Mouse (Mus musculus) hindbrain, embryonic 15.5 days (tissue): ENCODE results near the gene Ganc. TPM values are rescaled to one million over a fixed set of nuclear protein-coding genes. Genes with fewer than 3 reads are reported as not detected.

Experiments
- ATAC-seq: fragments of 200-750 bp; cut with Nextera tagmentation; 2 replicates; pipeline ENCODE4 v1.8.0; 2017; ENCODE audit warnings: low read depth, moderate number of reproducible peaks, moderate TSS enrichment; ENCODE audit not compliant: low FRiP score
- H3K27ac ChIP-seq: fragments of 300-500 bp; sonication (generic); replicated peaks from 2 replicates; pipeline ENCODE4 v1.5.1; 2015; ENCODE audit warnings: mild to moderate bottlenecking, inconsistent platforms
- H3K27me3 ChIP-seq: fragments of 300-500 bp; sonication (generic); 2 replicates; pipeline ENCODE4 v1.6.1; 2015; ENCODE audit warnings: control low read depth, inconsistent platforms
- H3K36me3 ChIP-seq: fragments of 300-500 bp; sonication (generic); 2 replicates; pipeline ENCODE4 v1.6.1; 2015; ENCODE audit warnings: control low read depth, inconsistent platforms
- H3K4me1 ChIP-seq: fragments of 300-500 bp; sonication (generic); replicated peaks from 2 replicates; pipeline ENCODE4 v1.6.1; 2015; ENCODE audit warnings: control low read depth, inconsistent platforms
- H3K4me2 ChIP-seq: fragments of 300-500 bp; sonication (generic); 2 replicates; pipeline ENCODE4 v1.6.1; 2015; ENCODE audit warnings: moderate library complexity, mild to moderate bottlenecking, inconsistent platforms
- H3K4me3 ChIP-seq: fragments of 300-500 bp; sonication (generic); 2 replicates; pipeline ENCODE4 v1.5.1; 2015; ENCODE audit warnings: mild to moderate bottlenecking, inconsistent platforms
- H3K9ac ChIP-seq: fragments of 300-500 bp; sonication (generic); 2 replicates; pipeline ENCODE4 v1.6.1; 2015; ENCODE audit warnings: inconsistent platforms
- H3K9me3 ChIP-seq: fragments of 300-500 bp; sonication (generic); 2 replicates; pipeline ENCODE4 v1.6.1; 2016; ENCODE audit warnings: control low read depth, inconsistent platforms
- WGBS: fragments of 180-500 bp; shearing (Covaris S2); methylation state at CpG from one replicate; pipeline ENCODE4 v1.1.7; 2015; 5-methylcytosine and 5-hydroxymethylcytosine counted together
- polyA plus RNA-seq: library from polyadenylated mRNA; unstranded; fragments of >200 nt; fragmentation: Nextera tagmentation; extraction: Ambion mirVana; gene quantifications from 2 replicates; pipeline ENCODE4 v1.2.1, GENCODE M21; 2015

The Ganc gene
- polyA plus RNA-seq, 1 experiment from 2014 or later: 11.1 TPM

DNA sequence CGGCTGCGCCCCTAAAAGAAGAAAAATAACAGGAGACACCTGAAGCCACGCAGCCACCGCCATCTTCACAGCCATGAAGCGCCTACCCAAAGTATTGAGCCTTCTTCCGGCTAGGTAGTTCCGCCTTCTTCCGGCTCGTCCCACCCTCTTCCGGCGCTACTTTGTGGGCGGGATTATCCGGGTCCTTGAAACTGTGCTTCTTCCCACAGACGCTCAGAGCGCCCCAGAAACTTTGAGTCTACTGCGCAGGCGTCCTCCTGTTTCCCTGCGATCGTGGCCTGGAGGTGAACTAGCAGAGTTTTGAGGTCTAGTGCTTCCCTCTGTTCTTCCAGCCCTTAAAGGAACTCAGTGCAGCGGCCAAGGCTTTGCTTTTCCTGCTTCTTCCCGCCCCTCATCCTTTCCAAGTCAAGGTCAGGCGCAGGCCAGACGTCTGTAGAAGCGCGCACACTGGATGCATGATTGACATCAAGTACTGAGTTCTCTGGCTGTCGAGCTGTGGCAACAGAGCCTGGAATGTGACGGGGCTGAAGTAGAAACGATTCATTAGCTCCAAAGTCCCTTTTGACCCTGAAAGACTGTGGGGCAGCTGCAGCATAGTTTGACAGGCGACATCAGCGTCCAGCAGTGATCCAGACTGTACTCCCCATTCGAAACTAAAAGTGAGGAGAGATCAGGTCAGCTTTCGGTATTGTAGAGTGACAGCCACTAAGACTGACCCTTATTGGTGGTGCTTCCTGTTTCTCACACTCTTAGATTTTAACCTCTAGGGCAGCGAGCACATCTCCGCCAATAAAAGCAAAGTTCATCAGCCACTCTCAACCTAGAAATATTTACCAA lies 508 bp downstream of the Ganc start, which contains the start of gene Tmem87a:
Gene Tmem87a (minus strand): TSS at position 128 of the 837 bp plus-strand sequence.
- Histone ChIP-seq H3K27me3 (no peaks in the 10 kb centered on the region), H3K4me2 (peak within 1 kb of the TSS; percentile 69), H3K4me3 (peak within 1 kb of the TSS; percentile 90), H3K9ac (peak within 1 kb of the TSS; percentile 77), H3K4me1 (peaks cover 29% of the 10 kb centered on the region), H3K27ac (peak within 1 kb of the TSS; percentile 92), H3K9me3 (no peaks in the 10 kb centered on the region), H3K36me3 (no peaks in the 10 kb centered on the region)
- WGBS: under 1% methylated on average over 34 of the region's 34 CpGs
- peak; percentile 100 for ATAC-seq

DNA sequence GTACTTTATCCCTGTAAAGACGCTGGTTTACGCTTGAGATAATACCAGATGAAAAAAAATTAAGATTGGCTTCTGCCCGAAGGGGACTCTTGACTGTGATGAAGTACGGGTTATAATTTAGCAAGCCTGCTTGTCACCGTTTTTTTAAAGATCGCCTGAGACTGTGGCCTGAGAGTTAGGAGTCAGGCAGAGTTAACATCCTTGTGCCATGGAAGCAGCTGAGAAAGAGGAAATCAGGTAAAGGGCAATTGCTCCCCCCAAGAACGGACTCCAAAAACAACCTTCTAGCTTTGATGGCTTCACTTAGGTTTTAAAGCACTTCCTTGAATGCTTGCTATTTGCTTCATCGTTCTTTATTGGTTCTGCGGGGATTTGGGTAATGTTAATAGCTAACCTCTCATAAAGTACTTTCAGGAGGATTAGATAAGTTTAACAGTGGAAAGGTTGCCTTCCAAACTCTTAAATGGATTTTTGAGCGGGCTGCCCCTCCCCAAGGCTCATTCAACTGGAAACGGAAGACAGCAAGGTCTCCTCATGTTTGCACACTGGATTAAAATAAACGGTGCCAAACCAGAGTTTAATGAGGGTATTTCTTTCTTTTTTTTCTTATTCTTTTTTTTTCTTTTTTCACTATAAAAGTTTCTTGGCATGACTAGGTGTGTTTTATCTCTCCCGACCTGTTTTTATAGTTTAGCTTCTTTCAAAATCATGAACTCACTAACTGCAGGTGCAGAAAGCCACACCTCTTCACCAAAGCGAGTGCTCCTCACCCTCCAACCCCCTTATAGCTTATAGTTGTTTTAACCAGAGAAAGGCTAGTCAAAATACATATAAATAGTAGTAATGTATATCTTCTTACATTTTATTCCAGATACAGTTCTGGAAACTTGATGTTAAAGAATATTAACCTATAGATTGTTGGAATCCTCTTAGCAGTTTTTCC lies 1.4 kb downstream of the Ganc start:
- Histone ChIP-seq H3K4me1 (peaks cover 29% of the 10 kb centered on the region), H3K9me3 (no peaks in the 10 kb centered on the region), H3K27me3 (no peaks in the 10 kb centered on the region), H3K9ac (peak overlapping the region; percentile 77), H3K36me3 (no peaks in the 10 kb centered on the region), H3K4me2 (peak overlapping the region; percentile 62), H3K27ac (peak overlapping the region; percentile 92), H3K4me3 (peak overlapping the region; percentile 90)
- WGBS: 40% methylated on average over 14 of the region's 14 CpGs
- no peak for ATAC-seq

DNA sequence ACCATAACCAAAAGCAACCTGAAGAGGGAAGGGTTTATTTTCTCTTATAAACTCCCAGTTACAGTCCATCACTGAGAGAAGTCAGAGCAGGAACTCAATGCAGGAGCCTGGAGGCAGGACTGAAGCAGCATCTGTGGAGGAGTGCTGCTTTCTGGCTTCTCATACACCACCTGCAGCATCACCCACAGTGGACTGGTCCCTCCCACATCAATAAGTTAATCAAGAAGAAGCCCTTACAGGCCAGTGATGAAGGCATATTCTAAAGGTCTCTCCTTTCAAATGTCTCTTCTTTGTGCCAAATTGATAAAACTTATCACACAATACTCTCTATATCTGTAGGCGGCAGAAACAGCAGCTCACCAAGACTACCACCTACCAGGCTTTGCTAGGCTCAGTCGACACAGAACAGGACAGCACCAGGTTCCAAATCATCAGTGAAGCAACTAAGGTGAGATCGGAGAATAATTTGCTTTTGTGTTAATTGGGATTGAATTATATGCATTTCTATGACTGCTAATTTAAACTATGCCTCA lies 7.5 kb downstream of the Ganc start:
- Histone ChIP-seq H3K4me1 (no peaks in the 10 kb centered on the region), H3K9me3 (no peaks in the 10 kb centered on the region), H3K4me2 (no peak overlapping the region), H3K9ac (no peak overlapping the region), H3K27ac (no peak overlapping the region), H3K27me3 (no peaks in the 10 kb centered on the region), H3K36me3 (0 out of 2 replicates have a peak, but pooled peaks cover 4% of the 10 kb centered on the region), H3K4me3 (no peak overlapping the region)
- WGBS: 92% methylated on average over 3 of the region's 3 CpGs
- ATAC-seq: no peak

DNA sequence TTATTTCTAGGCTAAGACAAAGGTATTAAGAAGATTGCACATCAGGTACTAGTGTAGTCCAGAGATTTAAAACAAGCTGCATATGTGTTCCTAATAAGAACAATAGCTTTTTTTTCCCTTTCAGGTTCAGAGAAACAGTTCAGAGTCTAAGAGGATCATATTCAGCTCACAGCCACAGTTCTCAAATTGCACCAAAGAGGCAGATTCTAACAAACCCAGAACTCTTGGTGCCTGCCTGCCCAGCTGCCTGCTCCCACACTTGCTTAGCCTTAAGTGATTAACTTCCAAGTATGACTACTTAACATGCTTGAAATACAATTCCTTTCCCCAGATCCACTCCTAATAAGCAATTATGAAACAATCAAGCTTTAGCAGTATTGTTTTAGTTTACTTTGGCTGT lies 10.4 kb downstream of the Ganc start:
- no peak overlapping the region for H3K4me3 ChIP-seq
- no peak overlapping the region for H3K9ac ChIP-seq
- H3K36me3 ChIP-seq: 0 out of 2 replicates have a peak, but pooled peaks cover 4% of the 10 kb centered on the region
- no peak overlapping the region for H3K27ac ChIP-seq
- no peaks in the 10 kb centered on the region for H3K9me3 ChIP-seq
- ATAC-seq: no peak
- H3K4me1 ChIP-seq: no peaks in the 10 kb centered on the region
- no peaks in the 10 kb centered on the region for H3K27me3 ChIP-seq
- no peak overlapping the region for H3K4me2 ChIP-seq

DNA sequence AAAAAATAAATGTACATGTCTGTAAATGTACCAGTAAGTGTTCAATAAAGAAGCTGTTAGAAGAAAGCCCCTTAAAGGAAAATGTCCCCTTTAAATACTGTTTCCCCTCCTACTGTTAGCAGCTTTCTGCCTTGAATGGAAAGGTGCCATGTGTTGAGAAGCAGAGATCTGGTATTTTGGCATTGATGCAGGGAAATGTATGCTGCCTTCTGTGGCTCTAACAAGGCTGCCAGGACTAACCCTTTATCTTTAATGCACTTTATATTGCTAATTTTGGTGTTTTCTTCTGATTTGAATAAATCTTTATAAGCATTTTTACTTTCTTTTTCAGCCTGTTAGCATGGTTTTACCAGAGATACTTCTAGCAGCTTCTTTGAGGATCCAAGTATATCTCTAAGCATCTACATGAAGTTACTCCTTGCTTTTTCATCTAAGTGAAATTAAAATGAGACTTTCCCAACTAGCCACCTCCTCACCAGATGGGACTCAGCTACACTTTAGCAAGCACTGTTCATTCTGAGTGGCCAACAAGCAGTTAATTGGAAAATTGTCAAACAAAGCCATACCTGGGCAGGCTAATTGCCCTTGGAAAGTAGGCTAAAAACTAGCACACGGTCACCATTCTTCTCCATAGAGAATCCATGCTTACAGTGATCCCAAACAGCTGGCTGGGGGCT lies 11.2 kb downstream of the Ganc start:
- Histone ChIP-seq H3K36me3 (0 out of 2 replicates have a peak, but pooled peaks cover 4% of the 10 kb centered on the region), H3K27me3 (no peaks in the 10 kb centered on the region), H3K9ac (no peak overlapping the region), H3K9me3 (no peaks in the 10 kb centered on the region), H3K4me3 (no peak overlapping the region), H3K4me2 (no peak overlapping the region), H3K27ac (no peak overlapping the region), H3K4me1 (no peaks in the 10 kb centered on the region)
- no peak for ATAC-seq
- 76% methylated on average over 1 of the region's 1 CpGs for WGBS

DNA sequence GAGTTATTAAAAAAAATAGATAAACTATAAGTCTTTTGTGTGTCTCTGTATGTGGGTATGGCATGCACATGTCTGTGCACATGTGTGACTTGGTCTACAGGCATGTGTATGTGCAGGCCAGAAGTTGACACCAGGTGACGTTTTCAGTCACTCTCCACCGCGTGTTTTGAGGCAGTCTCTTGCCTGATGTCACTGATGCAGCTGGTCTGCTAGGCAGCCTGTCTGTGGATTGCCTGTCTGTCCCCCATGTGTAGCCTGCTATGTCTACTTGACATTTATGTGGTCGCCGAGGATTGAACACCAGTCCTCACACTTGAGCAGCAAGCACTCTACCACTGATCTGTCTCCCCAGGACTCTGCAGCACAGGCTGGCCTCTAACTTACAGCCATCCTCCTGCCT lies 20.7 kb downstream of the Ganc start:
- H3K4me3 ChIP-seq: no peak overlapping the region
- no peak overlapping the region for H3K27ac ChIP-seq
- no peak overlapping the region for H3K9ac ChIP-seq
- 0 out of 2 replicates have a peak, but pooled peaks cover 3% of the 10 kb centered on the region for H3K36me3 ChIP-seq
- H3K9me3 ChIP-seq: no peaks in the 10 kb centered on the region
- no peaks in the 10 kb centered on the region for H3K4me1 ChIP-seq
- 93% methylated on average over 5 of the region's 5 CpGs for WGBS
- no peak overlapping the region for H3K4me2 ChIP-seq
- H3K27me3 ChIP-seq: no peaks in the 10 kb centered on the region
- no peak for ATAC-seq

DNA sequence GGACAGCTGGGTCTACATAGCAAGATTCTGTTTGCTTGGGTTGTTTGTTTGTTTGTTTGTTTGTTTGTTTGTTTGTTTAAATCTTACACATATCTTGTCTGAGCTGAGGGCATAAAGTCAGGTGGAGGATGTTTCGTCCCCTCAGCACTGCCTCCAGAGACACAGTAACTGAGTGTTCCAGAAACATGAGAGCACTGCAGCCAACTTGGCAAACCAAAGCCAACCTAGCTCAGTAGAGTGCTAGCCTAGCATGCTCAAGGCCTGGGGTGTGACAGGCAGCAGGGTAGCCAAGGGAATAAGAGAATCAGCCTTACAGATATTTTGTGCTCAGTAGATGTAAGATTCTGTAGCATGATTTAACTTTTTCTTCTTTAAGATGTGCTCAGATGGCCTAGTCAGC lies 40.8 kb downstream of the Ganc start:
- ATAC-seq: no peak
- H3K4me3 ChIP-seq: no peak overlapping the region
- WGBS: 93% methylated on average over 1 of the region's 1 CpGs
- no peak overlapping the region for H3K27ac ChIP-seq
- H3K4me1 ChIP-seq: no peaks in the 10 kb centered on the region
- H3K9me3 ChIP-seq: no peaks in the 10 kb centered on the region
- H3K36me3 ChIP-seq: no peaks in the 10 kb centered on the region
- no peak overlapping the region for H3K4me2 ChIP-seq
- H3K9ac ChIP-seq: no peak overlapping the region
- H3K27me3 ChIP-seq: no peaks in the 10 kb centered on the region

DNA sequence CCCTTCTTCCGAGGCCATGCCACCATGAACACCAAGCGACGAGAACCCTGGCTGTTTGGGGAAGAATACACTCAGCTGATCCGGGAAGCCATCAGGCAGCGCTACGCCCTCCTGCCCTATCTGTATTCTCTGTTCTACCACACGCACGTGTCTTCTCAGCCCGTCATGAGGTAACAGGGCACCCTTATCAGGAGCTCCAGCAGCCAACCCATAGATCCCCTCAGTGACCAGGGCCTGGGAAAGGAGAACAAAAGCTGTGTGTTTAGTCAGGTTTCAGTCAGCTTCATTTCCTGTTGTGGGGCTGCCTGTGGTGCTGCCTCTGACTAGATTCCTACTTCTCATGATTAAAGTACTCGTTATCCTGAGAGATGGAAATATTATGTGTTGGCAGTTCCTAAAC lies 42.7 kb downstream of the Ganc start:
- Histone ChIP-seq H3K4me2 (no peak overlapping the region), H3K4me3 (no peak overlapping the region), H3K9me3 (no peaks in the 10 kb centered on the region), H3K27ac (no peak overlapping the region), H3K9ac (no peak overlapping the region), H3K27me3 (no peaks in the 10 kb centered on the region), H3K36me3 (no peaks in the 10 kb centered on the region), H3K4me1 (no peaks in the 10 kb centered on the region)
- WGBS: 86% methylated on average over 10 of the region's 10 CpGs
- no peak for ATAC-seq

DNA sequence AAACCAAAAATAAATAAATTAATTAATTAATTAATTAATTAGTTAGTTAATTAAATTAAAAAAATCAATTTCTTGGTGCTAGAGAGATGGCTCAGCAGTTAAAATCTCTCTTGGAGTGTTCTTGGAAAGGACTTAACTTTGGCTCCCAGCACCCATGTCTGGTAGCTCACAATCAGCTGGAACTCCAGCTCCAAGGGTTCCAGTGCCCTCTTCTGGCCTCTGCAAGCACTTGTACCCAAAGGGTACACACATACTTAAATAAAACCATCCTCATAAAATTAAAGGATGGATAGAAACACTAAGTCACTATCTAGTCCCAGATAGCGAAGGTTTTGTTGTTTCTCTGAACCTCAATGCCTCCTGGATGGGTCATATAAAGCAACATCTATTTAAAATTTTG lies 43.6 kb downstream of the Ganc start:
- Histone ChIP-seq H3K36me3 (no peaks in the 10 kb centered on the region), H3K27me3 (no peaks in the 10 kb centered on the region), H3K4me1 (no peaks in the 10 kb centered on the region), H3K27ac (no peak overlapping the region), H3K9ac (no peak overlapping the region), H3K4me3 (no peak overlapping the region), H3K9me3 (no peaks in the 10 kb centered on the region), H3K4me2 (no peak overlapping the region)
- ATAC-seq: no peak
- WGBS: 92% methylated on average over 1 of the region's 1 CpGs

DNA sequence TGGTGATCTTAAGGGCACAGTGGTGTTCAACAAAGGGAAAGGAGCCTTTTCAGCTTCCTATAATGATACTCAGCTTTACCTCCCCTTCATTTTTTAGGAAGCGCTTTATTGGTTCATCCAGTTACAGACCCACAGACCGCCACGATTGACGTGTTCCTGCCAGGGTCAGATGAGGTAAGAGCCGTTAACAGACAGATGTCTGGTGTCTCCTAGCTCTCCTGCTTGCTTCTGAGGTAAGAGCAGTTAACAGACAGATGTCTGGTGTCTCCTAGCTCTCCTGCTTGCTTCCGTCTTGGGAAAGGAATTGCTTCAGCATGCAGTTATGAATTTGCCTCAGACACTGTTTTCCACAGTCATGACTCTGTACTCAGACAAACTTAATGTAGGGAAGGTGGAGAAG lies 47.0 kb downstream of the Ganc start:
- no peaks in the 10 kb centered on the region for H3K36me3 ChIP-seq
- H3K4me1 ChIP-seq: no peaks in the 10 kb centered on the region
- 72% methylated on average over 6 of the region's 6 CpGs for WGBS
- no peak for ATAC-seq
- no peaks in the 10 kb centered on the region for H3K27me3 ChIP-seq
- no peaks in the 10 kb centered on the region for H3K9me3 ChIP-seq
- no peak overlapping the region for H3K27ac ChIP-seq
- no peak overlapping the region for H3K4me3 ChIP-seq
- H3K9ac ChIP-seq: no peak overlapping the region
- no peak overlapping the region for H3K4me2 ChIP-seq

DNA sequence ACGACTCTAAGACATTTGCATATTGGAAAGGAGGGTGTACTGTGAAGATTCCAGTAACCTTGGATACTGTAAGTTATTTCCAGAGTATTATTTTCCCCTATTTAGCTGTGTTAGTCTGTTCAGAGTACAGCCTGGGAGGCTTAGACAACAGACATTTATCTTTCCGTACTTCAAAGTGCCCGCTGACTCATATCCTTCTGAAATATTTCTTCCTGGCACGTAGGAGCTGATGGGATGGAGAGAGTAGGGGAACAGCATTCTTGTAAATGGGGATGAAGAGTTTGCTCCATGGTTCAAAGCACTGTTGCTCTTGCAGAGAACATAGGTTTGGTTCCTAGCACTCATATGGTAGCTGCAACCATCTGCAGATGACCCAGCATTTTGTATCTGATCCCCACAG lies 48.9 kb downstream of the Ganc start:
- 69% methylated on average over 4 of the region's 4 CpGs for WGBS
- H3K4me3 ChIP-seq: no peak overlapping the region
- no peak for ATAC-seq
- H3K4me2 ChIP-seq: no peak overlapping the region
- no peaks in the 10 kb centered on the region for H3K36me3 ChIP-seq
- H3K27ac ChIP-seq: no peak overlapping the region
- H3K9me3 ChIP-seq: no peaks in the 10 kb centered on the region
- H3K9ac ChIP-seq: no peak overlapping the region
- no peaks in the 10 kb centered on the region for H3K27me3 ChIP-seq
- no peaks in the 10 kb centered on the region for H3K4me1 ChIP-seq
